Mouse (Mus musculus) frontal cortex, adult (tissue): Measurements from ENCODE around the gene Sh3bp2.
A peak's percentile ranks its signal among the peaks of the same experiment; 100 is the strongest.

ENCODE experiments used
- ATAC-seq: cut with Nextera tagmentation; 2 replicates; pipeline ENCODE4 v1.9.2; 2017; ENCODE audit warnings: mild to moderate bottlenecking, moderate library complexity, mixed read lengths; ENCODE audit not compliant: low TSS enrichment

Sh3bp2 gene

GRCm38 (mm10) chr5:34526477-34526775 lies 788 bp downstream of the Sh3bp2 start:
- ATAC-seq: no peak

DNA sequence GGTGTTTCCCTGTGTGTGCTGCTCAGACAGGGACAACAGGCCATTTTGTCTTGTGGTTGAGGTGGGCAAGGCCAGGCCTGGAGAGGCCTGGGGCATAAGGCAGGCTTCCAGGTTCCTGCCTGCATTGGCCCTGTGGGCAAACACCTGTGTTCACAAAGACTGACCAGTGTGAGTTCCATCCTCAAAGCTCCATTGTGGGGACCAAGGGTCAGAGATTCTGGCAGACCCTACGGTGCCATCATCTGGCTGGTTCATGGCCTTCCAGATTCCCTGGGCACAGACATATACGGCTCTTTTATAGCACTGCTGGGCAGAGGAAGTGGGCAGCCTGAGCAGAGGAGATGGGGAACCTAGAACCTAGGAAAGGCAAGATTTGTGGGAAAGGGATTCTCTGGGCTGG lies 1.7 kb downstream of the Sh3bp2 start:
- ATAC-seq: no peak

DNA sequence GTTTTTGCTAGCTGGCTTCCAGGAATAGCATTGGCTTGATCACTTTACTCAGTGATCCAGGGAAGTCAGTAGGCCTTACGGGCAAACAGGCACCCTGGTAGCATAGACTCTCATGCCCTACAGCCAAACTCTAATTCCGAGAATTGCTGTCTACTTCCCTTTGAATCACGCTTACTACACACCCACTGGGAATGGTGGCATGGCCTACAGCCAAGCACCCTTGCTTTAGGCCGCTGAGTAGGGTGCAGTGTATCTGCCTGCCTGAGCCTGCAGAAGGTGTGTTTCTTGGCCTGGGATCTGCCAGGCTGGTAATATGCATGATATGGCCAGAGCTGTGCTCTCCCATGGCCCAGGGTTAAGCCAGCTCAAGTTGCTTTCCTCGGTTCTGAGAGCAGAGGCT lies 3.1 kb downstream of the Sh3bp2 start:
- ATAC-seq: 0 out of 2 replicates have a peak, but pooled peaks have one; percentile 11

- no peak for ATAC-seq
Measured at GRCm38 (mm10) chr5:34530116-34530515, 4.5 kb downstream of the Sh3bp2 start.

DNA sequence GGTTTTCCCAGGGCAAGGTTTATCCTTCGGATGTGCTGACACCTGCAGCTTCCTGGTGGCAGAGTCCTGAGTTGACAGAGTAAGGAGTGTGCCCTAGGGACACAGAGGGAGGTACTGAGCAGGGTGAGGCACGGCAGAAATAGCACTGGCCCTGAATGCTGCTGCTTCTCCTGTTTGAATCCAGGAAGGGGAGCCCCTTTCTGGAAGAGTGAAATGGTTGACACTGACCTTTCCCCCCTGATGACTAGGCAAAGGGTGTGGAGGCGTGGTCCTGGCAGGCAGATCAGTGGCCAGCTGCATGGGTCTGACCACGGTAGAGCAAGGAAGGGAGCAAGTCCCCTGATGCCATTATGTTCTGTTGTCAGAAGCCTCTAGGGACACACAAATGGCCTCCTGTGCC lies 5.0 kb downstream of the Sh3bp2 start:
- no peak for ATAC-seq

DNA sequence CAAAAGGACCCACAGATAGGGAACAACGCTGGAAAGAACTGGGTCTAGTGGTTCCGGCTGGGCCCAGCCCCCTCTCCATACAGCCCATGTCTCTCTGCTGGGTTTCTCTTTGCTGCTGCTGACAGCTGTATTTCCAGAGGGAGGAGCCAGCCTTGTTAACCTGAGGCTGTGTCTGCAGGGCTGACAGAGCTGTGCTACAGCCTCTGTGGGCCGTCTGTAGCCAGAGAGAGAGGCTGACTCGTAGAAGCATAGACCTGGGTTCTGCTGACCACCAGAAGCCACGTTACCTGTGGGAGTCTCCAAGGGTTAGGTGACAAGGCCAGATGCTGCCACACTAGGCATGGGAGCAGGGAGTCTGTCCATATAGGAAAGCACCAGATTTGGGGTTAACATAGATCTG lies 7.4 kb downstream of the Sh3bp2 start:
- ATAC-seq: no peak

DNA sequence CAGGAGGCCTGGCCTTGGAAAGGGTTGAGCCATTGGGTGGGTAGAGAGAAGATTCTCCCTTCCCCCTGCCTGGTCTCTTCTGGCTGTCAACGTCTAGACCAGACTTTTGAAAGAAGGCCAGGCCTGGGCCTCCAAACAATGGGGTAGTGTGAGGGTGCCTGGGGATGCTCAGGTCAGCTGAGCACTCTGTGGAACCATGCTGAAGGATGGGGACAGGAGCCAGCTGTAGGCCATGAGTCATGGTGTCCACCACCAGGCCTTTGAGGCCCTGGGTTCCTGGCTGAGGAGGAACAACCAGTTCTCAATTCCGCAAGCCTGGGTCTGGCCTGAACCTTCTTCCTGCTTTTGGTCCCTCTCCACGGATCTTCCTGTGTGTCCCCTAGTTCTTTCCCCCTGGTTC lies 8.2 kb downstream of the Sh3bp2 start:
- ATAC-seq: peak; percentile 53; the same call in 1 of the 2 replicates

DNA sequence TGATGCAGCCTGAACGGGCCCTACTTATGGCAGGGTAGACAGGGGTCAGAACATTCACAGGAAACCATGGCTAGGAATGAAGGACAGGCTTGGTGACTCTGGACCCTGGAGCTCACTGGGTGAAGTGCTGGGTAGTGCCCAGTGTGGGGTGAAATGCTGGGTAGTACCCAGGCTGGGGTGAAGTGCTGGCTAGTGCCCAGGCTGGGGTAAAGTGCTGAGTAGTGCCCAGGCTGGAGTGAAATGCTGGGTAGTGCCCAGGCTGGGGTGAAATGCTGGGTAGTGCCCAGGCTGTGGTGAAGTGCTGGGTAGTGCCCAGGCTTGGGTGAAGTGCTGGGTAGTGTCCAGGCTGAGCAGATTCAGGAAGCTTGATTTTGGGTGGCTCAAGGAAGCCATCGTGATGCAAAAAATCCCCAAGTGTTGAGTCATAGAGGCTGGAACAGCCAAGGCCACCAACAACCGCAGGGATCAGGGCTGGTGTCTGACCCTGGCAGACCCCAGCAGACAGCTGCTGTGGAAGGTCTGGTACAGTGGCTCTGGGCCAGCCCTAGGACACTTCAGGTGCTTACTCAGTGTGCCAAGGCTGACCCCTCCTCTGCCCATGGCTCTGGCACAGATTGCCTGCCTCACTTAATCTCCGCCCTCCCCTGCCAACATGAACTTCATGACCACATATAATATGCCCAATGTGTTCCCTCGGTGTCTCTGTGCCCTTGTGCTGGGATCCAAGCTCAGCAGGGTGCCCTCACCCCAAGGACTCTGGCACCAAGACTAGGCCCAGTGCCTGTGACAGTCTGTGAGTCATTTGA lies 9.3 kb downstream of the Sh3bp2 start:
- ATAC-seq: no peak

DNA sequence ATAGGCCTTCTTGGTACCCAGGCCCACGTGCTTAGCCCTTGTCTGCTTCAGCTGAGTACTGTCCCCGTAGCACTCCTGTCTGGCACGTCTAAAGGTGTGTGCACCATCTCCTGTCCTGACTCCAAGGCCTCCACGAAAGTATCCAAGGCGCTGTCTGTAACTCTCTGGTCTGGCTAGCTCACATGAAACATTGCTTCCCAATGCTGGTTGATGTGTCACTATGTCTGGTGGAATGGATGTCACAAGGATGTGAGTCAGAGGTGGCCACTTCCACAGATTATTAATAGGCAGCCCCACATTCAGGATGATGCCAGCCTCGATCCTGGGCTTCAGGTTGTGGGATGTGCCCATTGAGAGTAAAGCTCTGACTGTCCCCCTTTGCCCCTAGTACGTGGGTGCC lies 10.2 kb downstream of the Sh3bp2 start:
- no peak for ATAC-seq

DNA sequence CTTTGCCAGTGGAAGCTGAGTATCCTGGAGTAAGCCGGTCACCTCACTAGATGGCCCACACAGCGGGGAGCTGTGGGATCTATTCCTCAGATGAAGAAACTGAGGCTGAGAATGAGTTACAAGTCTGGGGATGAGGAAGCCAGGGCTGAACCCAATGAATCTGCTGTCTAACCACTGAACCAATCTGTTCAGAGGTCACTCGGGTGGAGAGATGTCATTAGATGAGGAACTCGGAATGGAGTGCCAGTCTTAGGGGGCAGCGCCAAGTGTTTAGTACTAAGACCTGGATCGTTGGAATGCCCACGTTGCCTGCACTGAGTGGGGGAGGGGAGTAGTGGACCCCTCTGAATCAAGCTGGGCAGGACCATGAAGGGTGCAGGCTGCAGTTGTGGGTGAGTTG lies 12.4 kb downstream of the Sh3bp2 start:
- ATAC-seq: no peak

- no peak for ATAC-seq
Measured at GRCm38 (mm10) chr5:34538527-34538926, 12.9 kb downstream of the Sh3bp2 start.

DNA sequence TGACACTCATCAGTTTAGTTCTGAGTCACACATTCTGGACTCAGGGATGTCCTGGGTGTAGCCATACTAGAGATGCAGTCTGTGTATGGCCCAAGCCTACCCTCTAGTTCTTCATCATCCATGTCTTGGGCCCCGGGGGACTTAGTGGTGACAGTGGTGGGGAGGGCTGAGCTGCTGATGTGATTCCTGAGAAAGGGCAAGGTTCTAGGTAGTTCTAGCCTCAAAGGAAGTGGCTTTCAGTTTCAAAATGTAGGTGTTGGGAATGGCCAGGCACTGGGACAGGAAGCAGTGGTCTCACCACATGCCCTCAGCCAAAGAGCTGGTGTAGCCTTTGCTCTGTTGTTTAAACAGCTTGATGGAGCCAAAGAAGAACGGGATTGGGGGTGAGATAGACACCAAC lies 13.5 kb downstream of the Sh3bp2 start:
- ATAC-seq: no peak

DNA sequence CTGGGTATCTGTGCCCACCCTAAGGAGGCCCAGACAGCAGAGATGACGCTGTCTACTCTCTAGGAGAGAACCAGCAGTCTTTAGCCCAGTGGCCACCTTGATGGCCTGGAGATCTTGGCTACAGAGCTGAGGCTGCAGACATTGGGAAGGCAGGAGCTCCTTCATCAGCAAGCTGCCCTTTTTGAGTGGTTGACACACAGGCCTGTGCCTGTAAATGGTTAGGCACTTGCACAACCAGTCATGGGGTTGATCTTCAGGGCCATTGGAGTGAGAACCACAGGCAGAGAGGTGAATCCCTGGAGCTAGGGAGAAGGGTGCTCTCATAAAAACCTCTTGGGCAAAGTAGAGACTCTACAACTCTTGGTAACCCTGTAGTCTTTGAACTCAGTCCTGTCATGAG lies 16.5 kb downstream of the Sh3bp2 start:
- no peak for ATAC-seq

DNA sequence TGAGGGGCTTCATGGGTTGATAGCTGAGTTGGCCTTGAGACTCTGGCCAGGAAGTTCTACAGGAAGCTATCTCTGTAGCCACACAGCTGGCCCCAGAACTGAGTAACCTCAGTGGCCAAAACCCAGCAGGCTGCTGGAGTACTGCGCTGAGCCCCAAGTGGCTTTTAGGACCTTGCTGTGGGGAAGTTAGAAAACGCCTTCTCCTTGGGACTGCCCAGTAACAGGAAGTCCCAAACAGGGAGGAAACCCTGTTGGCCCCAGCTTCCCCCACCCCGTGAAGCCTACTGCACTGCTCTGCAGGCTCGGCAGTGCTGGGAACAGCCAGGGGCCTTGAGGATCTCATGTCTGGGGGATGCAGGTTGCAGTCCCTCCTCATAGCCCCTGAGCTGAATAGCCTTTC lies 17.5 kb downstream of the Sh3bp2 start:
- ATAC-seq: no peak

DNA sequence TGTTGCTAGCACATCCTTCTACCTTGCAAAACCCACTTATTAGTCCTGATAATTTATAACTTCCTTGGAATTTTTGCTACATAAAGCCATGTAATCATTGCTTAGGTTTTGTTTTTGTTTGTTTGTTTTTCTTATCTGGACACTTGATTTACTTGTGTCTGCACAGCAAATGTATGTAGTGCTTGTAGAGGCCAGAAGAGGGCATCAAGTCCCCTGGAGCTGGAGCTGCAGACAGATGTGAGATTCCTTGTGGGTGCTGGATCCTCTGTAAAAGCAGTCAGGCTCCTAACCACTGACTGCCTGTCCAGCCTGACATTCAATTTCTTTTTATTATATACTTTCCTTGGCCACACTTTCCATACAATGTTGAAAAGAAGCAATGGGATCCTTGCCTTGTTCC lies 21.8 kb downstream of the Sh3bp2 start:
- no peak for ATAC-seq

DNA sequence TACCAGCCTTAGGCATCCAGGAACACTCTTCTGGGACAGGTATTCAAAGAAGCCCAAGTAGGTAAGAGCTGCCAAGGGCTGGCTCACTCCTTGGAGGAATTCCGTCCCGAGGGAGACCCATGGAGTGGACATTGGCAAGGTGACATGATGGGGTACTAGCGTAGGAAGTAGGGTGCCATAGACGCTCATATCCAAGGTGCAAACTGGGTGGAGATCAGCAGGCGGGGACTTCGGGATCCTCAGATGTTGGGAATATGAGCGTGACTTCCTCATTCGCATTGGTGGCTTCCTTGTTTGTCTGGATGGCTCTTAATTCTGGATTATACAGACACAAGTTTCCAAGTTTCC lies 23.5 kb downstream of the Sh3bp2 start:
- ATAC-seq: no peak

GRCm38 (mm10) chr5:34549483-34550221 lies 24.0 kb downstream of the Sh3bp2 start:
- ATAC-seq: peak; percentile 31; the same call in 1 of the 2 replicates

- no peak for ATAC-seq
Measured at GRCm38 (mm10) chr5:34550251-34550650, 24.6 kb downstream of the Sh3bp2 start.

GRCm38 (mm10) chr5:34551821-34552220 lies 26.2 kb downstream of the Sh3bp2 start:
- no peak for ATAC-seq

GRCm38 (mm10) chr5:34563854-34564253 lies 38.2 kb downstream of the Sh3bp2 start:
- no peak for ATAC-seq

DNA sequence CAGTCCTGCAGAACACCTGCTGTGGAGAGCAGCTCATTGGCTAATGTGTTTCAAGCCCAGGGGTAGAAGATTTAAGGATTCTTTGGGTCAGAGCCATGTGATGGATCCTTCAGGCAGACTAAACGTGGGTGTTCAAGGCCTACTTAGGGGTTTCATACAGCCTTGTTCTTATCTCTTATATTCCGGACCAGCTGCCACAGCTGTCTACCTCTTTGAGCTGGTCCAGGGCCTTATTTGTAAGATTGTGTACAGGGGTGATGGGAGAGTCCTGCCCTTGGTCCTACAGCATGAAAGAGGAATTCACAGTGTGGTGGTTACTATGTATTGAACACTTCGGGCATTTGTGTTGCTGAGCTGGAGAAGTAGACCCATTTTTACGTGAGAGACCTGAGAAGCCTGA lies 38.7 kb downstream of the Sh3bp2 start:
- no peak for ATAC-seq

DNA sequence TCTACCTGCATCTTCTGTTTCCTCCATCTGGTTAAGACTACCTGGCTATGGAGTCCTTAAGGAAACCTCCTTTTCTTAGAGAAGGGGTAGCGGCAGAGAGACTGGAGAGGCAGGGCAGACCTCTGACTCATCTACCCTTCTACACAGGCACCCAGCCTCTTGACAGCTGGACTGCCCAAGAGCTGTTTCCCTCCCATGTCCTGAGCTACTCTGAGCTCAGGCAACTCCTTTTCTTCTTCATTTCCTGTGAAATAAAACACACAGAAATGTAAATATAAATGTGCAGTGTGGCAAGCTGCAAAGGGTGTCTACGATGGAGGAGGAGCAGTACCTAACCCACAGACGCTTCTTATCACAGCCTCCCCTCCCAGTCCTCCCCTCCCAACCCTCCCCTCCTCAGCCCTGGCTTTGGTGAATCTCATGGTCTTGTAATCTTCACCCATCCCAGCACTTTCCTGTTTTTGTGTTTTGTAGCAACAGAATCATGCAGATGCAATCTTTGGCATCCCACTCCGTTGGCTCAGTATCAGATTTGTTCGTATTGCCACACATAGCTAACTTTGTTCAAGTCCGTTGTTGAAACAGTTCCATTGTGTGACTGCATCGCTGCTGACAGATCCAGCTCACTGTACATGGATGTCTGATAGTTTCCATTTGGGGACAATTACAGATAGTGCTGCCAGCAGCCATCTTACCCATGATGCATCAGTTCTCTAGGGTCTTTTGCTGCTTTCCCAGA lies 40.1 kb downstream of the Sh3bp2 start:
- peak; percentile 59 for ATAC-seq

- no peak for ATAC-seq
Measured at GRCm38 (mm10) chr5:34571551-34571950, 45.9 kb downstream of the Sh3bp2 start.
